Mouse (Mus musculus) spleen, postnatal 14 days (tissue): ENCODE measurements at regions not wholly inside any gene's neighbourhood (a gene's known extent, or its start where the extent isn't known, plus 50 kb on each side); places are given as distances from the start of the nearest gene placed in this dataset.
A peak's percentile ranks its signal among the peaks of the same experiment; 100 is the strongest.

ENCODE experiments used
- DNase-seq, 2 experiments: peaks; one replicate each; pipeline ENCODE4 v3.0.0; 2021 to 2022; ENCODE audit warnings: low spot score in 2 of 2

DNA sequence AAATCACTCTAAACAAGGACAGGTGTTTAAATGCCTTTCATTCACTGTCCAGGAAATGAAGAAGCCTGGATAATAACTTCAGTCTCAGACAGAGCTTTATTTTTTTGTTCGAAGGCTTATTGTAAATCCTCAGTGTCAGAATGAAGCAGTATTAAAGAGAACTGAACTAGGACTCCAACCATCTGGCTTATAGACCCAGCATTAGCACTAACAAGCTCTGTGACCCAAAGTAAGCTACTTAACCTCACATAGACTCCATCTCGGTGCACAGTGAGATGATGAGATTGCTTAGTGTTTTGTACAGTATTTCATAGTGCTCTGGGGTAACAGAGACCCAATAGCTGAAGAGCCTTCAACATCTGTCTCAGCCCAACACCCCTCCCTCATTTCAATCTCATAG is 738.2 kb upstream of the Map3k7 start:
- DNase-seq: no peak

- DNase-seq: no peak
These were observed 694.9 kb upstream of the Map3k7 start for GRCm38 (mm10) chr4:31268825-31269495.

DNA sequence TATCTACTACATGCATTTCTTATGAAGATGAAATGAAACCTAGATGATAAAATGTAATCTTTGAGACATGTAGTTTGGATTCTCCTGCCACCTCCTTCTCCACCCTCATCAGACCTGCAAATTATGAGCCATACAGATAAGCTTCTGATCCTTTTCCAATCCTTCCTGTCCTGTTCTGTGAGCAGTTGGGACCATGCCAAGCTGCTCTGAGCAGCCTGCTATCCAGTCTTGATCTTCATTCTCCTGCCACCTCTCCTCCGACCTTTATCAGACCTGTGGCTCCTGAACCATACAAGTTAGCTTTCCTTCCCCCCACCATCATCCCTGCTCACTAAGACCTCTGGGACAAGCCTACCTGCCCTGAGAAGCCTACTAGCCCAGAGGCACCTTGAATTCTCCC is 689.8 kb upstream of the Map3k7 start:
- DNase-seq: no peak

DNA sequence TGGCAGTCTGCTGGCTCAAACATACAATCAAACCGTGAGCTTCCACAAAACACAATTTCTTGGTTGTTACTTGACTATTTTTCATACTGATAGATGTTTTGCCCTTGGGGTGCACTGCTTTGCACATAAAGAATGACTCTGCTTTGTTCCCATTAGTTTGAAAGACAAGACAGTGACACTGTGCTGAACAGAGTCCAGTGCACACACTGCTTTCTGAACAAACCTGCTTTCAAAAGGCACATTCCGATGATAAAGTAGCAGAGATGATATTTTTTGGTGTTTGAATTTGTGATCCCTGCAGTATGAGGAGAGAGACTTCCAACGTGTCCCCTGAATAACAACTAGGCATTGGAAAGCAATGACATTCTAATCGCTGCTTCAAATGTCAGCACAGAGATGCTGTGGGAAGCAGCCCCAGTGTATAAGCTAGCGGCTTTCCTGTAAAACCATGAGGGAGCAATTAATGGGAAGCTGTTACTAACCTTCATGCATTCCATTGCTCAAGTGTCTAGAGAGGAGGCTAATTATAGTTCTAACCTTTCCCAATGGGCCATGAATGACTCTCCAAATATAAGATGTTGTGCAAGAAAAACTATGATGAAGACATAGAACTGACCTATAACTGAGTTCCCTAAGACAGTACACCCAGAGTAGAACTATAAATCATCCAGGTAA is 673.5 kb upstream of the Map3k7 start:
- no peak for DNase-seq

DNA sequence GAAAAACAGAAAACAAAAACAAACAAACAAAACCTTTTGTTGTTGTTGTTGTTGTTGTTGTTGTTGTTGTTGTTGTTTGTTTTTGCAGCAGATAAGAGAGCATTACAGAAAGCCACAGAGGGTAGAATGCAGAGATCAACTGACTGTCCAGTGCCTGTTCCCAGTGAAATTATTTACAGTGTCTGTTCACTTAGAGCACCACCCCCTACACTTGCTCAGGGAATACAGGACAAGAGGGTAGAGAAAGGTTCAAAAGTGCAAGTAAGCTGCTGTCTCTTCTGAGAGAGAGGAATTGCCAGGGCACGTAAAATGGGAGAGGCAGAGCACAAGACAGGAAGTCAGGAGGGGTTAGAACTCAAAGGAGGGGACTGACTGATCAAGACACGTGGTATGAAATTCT is 670.1 kb upstream of the Map3k7 start:
- DNase-seq: no peak

DNA sequence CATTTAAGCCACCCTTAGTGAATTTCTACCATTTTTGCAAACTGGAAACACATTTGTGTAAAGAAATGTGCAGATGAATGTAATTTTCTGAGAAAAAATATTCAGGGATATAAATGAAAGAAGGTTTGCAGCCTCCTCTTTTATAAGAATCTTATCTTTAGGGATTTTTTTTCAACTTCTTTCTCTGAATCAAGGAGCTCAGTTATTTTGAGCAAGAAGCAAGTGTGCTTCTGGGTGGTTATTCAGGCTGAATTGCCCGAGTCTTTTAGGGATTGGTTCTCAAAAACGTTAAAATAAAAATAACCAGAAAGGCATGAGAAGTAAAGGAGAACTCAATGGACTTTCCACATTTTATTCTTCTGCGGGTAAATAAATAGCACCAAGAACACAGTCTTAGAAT is 666.0 kb upstream of the Map3k7 start:
- no peak for DNase-seq

GRCm38 (mm10) chr4:31319269-31319668 is 644.6 kb upstream of the Map3k7 start:
- DNase-seq: no peak

DNA sequence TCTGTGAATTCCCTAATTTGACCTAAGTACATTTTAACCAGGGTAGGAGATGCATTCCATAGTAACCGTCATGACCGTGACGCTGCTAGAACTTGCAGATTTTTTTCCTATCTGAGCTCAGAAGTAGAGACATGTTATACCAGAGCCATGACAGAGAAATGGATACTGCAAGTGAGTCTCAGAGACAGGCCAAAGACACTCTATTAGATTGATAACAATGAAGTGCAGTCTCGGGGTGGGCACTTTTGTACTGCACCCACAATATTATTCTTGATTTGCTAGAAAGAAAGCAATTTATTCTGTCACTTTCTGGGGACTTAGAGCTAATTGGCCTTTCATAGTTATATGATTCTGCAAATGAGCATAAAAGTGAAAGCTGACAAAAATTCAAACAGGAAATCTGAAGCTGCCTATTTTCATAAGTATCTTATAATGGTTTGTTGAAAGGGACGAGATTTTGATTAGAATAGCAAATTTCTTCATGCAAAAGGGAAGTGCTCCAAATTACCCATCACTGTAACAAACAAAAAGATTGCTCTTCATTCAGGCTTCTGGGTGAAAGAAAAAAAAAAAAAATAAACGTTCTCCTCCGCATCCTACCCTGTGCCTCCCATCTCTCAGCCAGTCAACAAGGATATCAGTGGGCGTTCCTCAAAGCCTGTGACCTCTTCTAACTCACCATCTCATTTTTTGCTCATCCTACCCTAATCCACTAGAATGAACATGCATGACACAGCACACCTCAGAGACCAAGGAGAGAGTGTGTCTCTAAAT is 643.0 kb upstream of the Map3k7 start:
- DNase-seq: no peak

DNA sequence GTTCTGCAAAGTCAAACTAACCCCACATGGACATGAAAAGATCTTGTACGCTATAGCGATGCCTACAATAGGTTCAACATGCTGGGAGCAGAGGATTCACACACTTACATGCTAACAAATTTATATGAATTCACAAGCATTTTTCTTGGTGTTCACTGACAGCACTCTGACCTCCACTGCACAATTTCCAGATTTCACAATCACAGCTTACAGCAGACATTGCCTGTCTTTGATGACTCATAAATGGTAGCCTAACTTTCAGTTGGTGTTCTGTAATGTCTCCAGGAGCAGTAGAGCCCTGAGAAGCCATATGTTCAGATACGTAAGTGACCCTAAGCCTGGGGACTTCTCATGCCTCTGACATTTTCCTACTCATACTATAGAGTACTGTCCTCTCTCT is 640.1 kb upstream of the Map3k7 start:
- no peak for DNase-seq

DNA sequence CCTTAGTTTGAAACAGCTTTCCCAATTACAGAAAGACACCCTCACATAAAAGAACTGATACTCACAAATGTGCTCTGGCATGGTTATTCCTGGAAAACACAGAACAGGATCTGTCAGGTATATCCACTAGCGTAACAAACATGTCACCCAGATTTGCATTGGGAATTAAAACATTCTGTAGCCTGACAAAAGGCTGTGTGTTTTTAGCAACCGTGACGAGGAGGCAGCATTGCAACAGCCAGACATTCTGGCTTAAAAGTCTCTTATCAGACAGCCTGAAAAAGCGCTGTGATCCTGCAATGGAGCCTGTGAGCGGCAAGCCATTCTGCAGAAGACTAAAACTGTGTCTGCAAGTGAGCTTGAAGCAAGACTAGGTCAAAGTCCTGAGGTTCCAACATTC is 635.1 kb upstream of the Map3k7 start:
- DNase-seq: no peak

GRCm38 (mm10) chr4:31331053-31331452 is 632.8 kb upstream of the Map3k7 start:
- DNase-seq: no peak

GRCm38 (mm10) chr4:31335686-31336085 is 628.2 kb upstream of the Map3k7 start:
- DNase-seq: no peak

DNA sequence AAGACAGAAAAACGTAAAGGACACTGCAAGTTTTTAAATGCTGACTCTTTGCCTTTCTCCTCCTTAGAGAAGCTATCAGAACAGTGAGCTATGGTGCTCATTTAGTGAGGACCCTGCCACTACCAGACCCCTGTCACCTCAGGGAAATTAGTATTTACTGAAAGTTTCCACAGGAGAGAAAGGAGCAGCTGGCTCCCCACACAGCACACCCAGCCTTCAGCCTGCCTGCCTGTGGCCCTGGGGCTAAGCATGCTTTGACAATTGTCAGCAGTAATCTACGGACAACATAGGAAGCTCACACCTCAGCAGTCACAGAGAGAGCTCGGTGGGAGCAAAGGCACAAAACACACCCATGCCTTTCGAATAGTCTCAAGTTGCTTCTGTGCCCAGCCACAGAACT is 625.9 kb upstream of the Map3k7 start:
- no peak for DNase-seq

- DNase-seq: no peak
These were observed 620.3 kb upstream of the Map3k7 start for GRCm38 (mm10) chr4:31343312-31344248.

DNA sequence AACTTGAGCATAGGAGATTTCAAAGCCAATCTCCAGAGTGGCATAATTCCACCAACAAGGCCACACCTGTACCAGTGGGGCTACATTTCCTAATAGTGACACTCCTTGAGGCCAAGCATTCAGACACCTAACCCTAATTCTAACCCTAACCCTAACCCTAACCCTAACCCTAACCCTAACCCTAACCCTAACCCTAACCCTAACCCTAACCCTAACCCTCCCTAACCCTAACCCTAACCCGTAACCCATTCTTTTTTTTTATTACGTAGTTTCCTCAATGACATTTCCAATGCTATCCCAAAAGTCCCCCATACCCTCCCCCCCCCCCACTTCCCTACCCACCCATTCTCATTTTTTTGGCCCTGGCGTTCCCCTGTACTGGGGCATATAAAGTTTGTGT is 609.9 kb upstream of the Map3k7 start:
- DNase-seq: peak in 1 of 2 experiments; percentile 13

DNA sequence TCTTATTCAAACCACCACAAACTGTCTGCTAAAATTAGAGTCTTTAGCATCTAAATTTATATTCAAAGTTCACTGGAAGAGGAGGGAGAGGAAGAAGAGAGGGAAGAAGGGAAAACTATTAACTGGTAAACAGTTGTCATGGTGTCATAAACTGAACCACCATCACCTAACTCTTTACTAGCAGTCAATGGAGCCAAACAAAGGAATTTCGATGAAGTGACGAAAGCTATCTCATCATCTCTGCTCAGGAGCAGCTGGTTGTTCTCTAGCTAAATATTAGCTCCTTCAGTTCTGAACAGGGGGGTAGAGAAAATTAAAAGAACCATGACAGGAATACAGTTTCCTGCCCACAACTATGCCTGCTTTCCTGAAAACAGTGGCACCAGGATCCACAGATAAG is 608.9 kb upstream of the Map3k7 start:
- no peak for DNase-seq

- DNase-seq: no peak
These were observed 597.7 kb upstream of the Map3k7 start for GRCm38 (mm10) chr4:31366172-31366571.

- no peak for DNase-seq
These were observed 596.9 kb upstream of the Map3k7 start for GRCm38 (mm10) chr4:31367031-31367430.

DNA sequence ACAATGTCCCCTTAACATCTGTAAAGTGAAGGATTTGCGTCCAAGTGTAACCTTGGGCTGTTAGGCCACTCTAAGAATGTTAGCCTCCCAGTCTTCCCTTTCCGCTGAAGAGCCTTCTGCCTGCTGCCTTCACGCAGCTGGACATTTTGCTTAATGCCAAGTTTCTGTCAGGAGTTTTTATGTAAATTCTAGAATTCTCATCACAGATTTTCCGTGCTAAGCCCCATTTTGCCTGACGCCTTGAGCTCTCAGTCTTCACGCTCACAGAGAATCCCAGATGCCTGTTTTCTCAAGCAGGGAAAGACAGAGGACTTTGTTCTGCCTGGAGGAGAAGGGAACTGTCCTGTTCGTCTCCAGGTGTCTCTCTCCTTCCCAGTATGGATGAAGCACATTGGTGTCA is 593.8 kb upstream of the Map3k7 start:
- DNase-seq: no peak

DNA sequence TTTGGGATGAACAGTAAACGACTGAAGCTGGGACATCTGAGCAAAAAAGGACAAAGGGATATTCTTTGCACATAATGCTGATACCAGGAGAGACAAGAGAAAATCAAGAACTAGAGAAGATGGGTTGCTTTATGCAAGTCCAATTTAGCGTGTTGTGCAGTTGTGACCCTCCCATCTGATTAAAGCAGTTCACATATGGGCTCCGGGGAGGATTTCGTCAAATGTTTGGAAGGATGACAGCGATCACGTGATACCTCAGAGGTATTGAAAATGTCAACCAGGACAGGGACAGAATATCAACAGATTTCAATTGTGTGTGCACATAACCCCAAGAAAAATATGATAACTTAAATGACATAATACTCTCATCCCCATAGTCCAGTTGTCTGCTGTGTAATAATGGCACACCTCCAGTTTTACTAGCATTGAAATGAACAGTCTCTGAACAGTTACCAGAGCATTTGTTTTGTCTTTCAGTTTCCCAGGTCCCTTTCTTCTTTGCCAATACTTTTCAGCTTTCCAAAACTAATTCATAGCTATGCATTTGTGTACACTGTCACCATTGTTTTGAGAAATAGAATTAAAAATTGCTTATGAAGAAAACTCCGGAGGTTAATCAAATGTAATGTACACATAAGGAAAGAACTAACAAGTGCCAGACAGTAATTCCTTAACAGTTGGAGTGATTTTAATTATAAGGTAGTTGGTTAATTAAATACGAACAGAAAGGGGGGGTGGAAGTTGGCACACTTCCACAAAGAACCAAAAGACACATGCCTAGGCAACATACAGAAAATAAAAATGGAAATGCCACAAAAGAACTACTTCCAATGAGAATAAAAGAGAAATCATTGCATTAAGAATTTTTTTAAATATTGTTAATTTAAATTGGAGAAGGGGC is 582.6 kb upstream of the Map3k7 start:
- no peak for DNase-seq
